Mouse (Mus musculus) gastrocnemius, postnatal 25 days (tissue): ENCODE measurements around the gene Polr3b. TPM values are rescaled to one million over a fixed set of nuclear protein-coding genes. Genes with fewer than 3 reads are reported as not detected.

Experiments
- DNase-seq: peaks from one replicate; pipeline ENCODE4 v3.0.0; 2022
- long read RNA-seq, 2 experiments: library from polyadenylated mRNA; stranded (forward); transcript quantifications; one replicate each; pipeline ENCODE4 v2.0.0; 2021
- total RNA-seq, 2 experiments: library from RNA; stranded (reverse); gene quantifications; 1 replicate in 1 of 2; 2 replicates in 1 of 2; pipeline ENCODE4 v1.2.3; 2021

Polr3b gene
- total RNA-seq = 10 to 100 TPM in 1 of 2 experiments, 1 to 10 TPM in 1; 8.1 to 11.3 TPM
- long read RNA-seq, experiment 1, partial matches to known transcripts = 1 of 1 reads
- long read RNA-seq, experiment 1, other reads (novel, unspliced or antisense) = 0 of 1 reads
- long read RNA-seq, experiment 2, partial matches to known transcripts = 4 of 4 reads
- long read RNA-seq, experiment 2, other reads (novel, unspliced or antisense) = 0 of 4 reads

- DNase-seq = peak; percentile 89
Observed at GRCm38 (mm10) chr10:84621826-84622790, at the start of gene Polr3b. Polr3b (plus strand) TSS chr10:84622292.

GRCm38 (mm10) chr10:84573671-84574420, 48.2 kb upstream of the Polr3b start:
- no peak for DNase-seq

- DNase-seq = no peak
Observed at GRCm38 (mm10) chr10:84576029-84576394, 46.1 kb upstream of the Polr3b start.

GRCm38 (mm10) chr10:84576395-84577070, 45.6 kb upstream of the Polr3b start, which contains the start of gene Tcp11l2:
Tcp11l2 (plus strand) TSS chr10:84576626.
- DNase-seq = peak; percentile 92

- DNase-seq = peak; percentile 84
Observed at GRCm38 (mm10) chr10:84577071-84577727, 44.9 kb upstream of the Polr3b start.

GRCm38 (mm10) chr10:84578738-84579137, 43.4 kb upstream of the Polr3b start:
- DNase-seq = no peak

- DNase-seq = no peak
Observed at GRCm38 (mm10) chr10:84579527-84579926, 42.6 kb upstream of the Polr3b start.

GRCm38 (mm10) chr10:84581191-84581590, 40.9 kb upstream of the Polr3b start:
- DNase-seq = no peak

- DNase-seq = peak; percentile 34
Observed at GRCm38 (mm10) chr10:84582236-84582635, 39.9 kb upstream of the Polr3b start.

- DNase-seq = no peak
Observed at GRCm38 (mm10) chr10:84584451-84585293, 37.4 kb upstream of the Polr3b start.

GRCm38 (mm10) chr10:84585294-84585650, 36.8 kb upstream of the Polr3b start:
- no peak for DNase-seq

- DNase-seq = no peak
Observed at GRCm38 (mm10) chr10:84590956-84591355, 31.1 kb upstream of the Polr3b start.

- no peak for DNase-seq
Observed at GRCm38 (mm10) chr10:84591640-84592148, 30.4 kb upstream of the Polr3b start.

- DNase-seq = no peak
Observed at GRCm38 (mm10) chr10:84592745-84593144, 29.3 kb upstream of the Polr3b start.

GRCm38 (mm10) chr10:84597127-84597785, 24.8 kb upstream of the Polr3b start:
- DNase-seq = no peak

- DNase-seq = no peak
Observed at GRCm38 (mm10) chr10:84598172-84598571, 23.9 kb upstream of the Polr3b start.

- no peak for DNase-seq
Observed at GRCm38 (mm10) chr10:84600136-84600535, 22.0 kb upstream of the Polr3b start.

GRCm38 (mm10) chr10:84604335-84604734, 17.8 kb upstream of the Polr3b start:
- DNase-seq = no peak

GRCm38 (mm10) chr10:84608361-84608760, 13.7 kb upstream of the Polr3b start:
- no peak for DNase-seq

- no peak for DNase-seq
Observed at GRCm38 (mm10) chr10:84610324-84610723, 11.8 kb upstream of the Polr3b start.
